Mouse (Mus musculus): ENCODE results near the gene Chuk.

DNA sequence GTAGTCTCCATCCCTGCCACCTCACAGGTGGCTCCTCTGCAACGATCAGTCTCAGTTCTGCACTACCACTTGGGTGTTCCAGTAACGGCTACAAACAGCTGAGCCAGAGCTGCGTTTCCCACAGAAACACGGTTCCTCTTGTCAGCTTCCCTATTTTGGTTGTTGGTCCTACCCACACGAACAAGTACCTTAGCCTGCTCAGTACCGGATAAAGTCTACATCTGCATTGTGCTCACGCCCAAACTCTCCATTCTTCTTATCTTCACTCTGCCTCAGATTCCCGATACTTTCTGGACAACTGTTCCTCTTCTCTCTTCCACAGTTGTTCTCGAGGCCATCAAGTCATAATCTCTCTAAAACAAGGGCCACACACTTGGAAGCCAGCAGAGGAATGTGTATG lies 37.1 kb upstream of the Chuk start:
- TF ChIP-seq POLR2A (IDR thresholded peaks at IDR 0.05; ENCODE audit: control insufficient read depth, extremely low read depth, insufficient read depth, low read length, poor library complexity) (no peak), CTCF (IDR thresholded peaks at IDR 0.05; ENCODE audit: borderline replicate concordance, control insufficient read depth, extremely low read depth, insufficient read depth, low read length, poor library complexity) (no peak)

All from thymus, adult 2 months (tissue).